In the genomic region with DNA sequence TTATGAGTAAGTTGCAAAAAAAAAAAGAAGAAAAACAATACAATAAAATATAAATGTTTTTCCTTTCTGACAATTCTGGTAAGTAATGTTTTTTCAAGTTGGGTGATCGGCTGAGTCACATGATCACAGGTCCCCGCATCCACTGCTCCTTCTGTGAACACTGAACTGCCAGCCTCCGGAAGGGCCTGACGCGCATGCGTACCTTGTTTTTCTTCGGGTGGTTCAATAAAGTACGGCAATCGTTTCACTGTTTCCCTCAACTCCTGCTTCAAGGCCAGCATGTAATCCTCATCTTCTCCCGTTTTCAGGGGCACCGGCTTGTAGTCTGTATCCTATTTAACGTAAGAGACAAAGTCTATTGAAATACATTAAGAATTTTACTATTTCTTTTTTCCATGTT, we compare ENCODE assay signal across 24 mouse cellular contexts.
"Had no signal": no experiment of that assay in that cellular context is flagged by ENCODE, and none has a peak within 500 bp of the region (broad histone marks: within the 10 kb centered on the region; RNA-seq: fewer than 3 reads in every experiment).

No protein-coding gene starts in this region.

- ATAC-seq: hindbrain, embryonic 16.5 days; inflammation-experienced regulatory T-cells, adult 6 months; intestine, embryonic 15.5 days; intestine, postnatal 0 days had no signal

- H3K27me3 ChIP-seq: heart, embryonic 13.5 days; heart, embryonic 15.5 days; hindbrain, embryonic 12.5 days; intestine, embryonic 15.5 days; limb, embryonic 12.5 days; liver, embryonic 13.5 days had no signal

- H3K4me3 ChIP-seq: heart, adult 2 months; heart, embryonic 13.5 days; heart, embryonic 15.5 days; hindbrain, embryonic 10.5 days; hindbrain, embryonic 12.5 days; intestine, embryonic 15.5 days; layer of hippocampus, adult 2 months; left cerebral cortex, adult 2 months; limb, embryonic 10.5 days; limb, embryonic 12.5 days; liver, embryonic 13.5 days had no signal

- H3K36me3 ChIP-seq: intestine, embryonic 15.5 days had no signal

- H3K4me1 ChIP-seq: hindbrain, embryonic 12.5 days; intestine, embryonic 15.5 days; limb, embryonic 10.5 days; limb, embryonic 12.5 days had no signal

- H3K27ac ChIP-seq: heart, adult 2 months; heart, embryonic 13.5 days; heart, embryonic 15.5 days; hindbrain, embryonic 10.5 days; hindbrain, embryonic 12.5 days; hindbrain, embryonic 14.5 days; intestine, embryonic 15.5 days; layer of hippocampus, adult 2 months; left cerebral cortex, adult 2 months; limb, embryonic 10.5 days; limb, embryonic 12.5 days; liver, embryonic 13.5 days had no signal

- DNase-seq: gastrocnemius, postnatal 10 days; gastrocnemius, postnatal 25 days; heart, adult 2 months; heart, postnatal 14 days; heart, postnatal 4 days; kidney, adult 18-20 months; kidney, adult 8-10 months; kidney, postnatal 10 days; kidney, postnatal 4 days; liver; liver, embryonic 13.5 days had no signal

- H3K9me3 ChIP-seq: heart, embryonic 13.5 days; heart, embryonic 15.5 days; hindbrain, embryonic 10.5 days; hindbrain, embryonic 12.5 days; intestine, embryonic 15.5 days; limb, embryonic 10.5 days; limb, embryonic 12.5 days; liver, embryonic 13.5 days had no signal
